Mouse (Mus musculus): ENCODE measurements around the gene Gm5741. TPM values are rescaled to one million over a fixed set of nuclear protein-coding genes. Genes with fewer than 3 reads are reported as not detected.

Gm5741 gene
- polyA plus RNA-seq, 1 experiment from 2014 or later: not detected

- peak overlapping the region; percentile 78 for H3K4me3 ChIP-seq (replicated peaks; ENCODE audit: low read length)
- no peak overlapping the region; the same call in 1 of the 2 replicates for H3K27ac ChIP-seq
- no peaks in the 10 kb centered on the region for H3K27me3 ChIP-seq (ENCODE audit: control insufficient read depth, insufficient read depth, low read length)
- peak overlapping the region; percentile 62 for H3K4me2 ChIP-seq (replicated peaks)
- no peak for DNase-seq (ENCODE audit: low spot score)
- H3K9ac ChIP-seq: peak overlapping the region; percentile 87
- no peak for ATAC-seq (ENCODE audit: low FRiP score)
- WGBS: under 1% methylated on average over 25 of the region's 25 CpGs
- peaks cover 32% of the 10 kb centered on the region for H3K36me3 ChIP-seq (replicated peaks; ENCODE audit: control insufficient read depth, insufficient read depth)
- peaks cover 12% of the 10 kb centered on the region for H3K4me1 ChIP-seq (replicated peaks; ENCODE audit: control insufficient read depth, insufficient read depth, low read length)
- no peaks in the 10 kb centered on the region for H3K9me3 ChIP-seq (ENCODE audit: control insufficient read depth, low read length)
Observed at GRCm38 (mm10) chr8:85080214-85080531, 12.4 kb upstream of the Gm5741 start.

DNA sequence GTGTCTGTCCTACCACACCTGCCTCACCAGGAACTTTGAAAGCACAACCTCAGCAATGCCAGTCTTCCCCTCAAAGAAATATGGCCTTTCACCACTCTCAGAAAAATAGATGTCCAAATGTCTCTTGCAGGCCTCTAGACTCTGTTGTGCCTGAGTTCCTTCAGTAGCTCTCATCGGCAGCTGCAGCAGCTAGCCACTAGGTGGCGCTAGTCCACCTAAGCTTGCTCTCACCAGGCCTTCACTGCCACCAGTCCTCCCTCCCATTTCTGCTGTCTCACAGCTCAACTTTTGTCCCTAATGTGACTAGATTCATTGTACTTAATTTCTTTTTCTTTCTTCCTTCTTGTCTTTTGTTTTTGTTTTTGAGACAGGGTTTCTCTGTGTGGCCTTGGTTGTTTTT lies 9.2 kb upstream of the Gm5741 start:
- DNase-seq (ENCODE audit: low spot score) (peak; percentile 90), ATAC-seq (ENCODE audit: low FRiP score) (peak; percentile 44; the same call in 1 of the 2 replicates)
- 0% methylated on average over 2 of the region's 2 CpGs for WGBS
- peaks cover 53% of the 10 kb centered on the region for H3K36me3 ChIP-seq (replicated peaks; ENCODE audit: control insufficient read depth, insufficient read depth)
- H3K9ac ChIP-seq: no peak overlapping the region
- H3K9me3 ChIP-seq (ENCODE audit: control insufficient read depth, low read length): no peaks in the 10 kb centered on the region
- no peak overlapping the region for H3K4me3 ChIP-seq (replicated peaks; ENCODE audit: low read length)
- H3K27ac ChIP-seq: no peak overlapping the region
- no peaks in the 10 kb centered on the region for H3K27me3 ChIP-seq (ENCODE audit: control insufficient read depth, insufficient read depth, low read length)
- H3K4me1 ChIP-seq (replicated peaks; ENCODE audit: control insufficient read depth, insufficient read depth, low read length): peaks cover 21% of the 10 kb centered on the region
- no peak overlapping the region for H3K4me2 ChIP-seq (replicated peaks)

- H3K4me3 ChIP-seq (replicated peaks; ENCODE audit: low read length): no peak overlapping the region
- no peak for DNase-seq (ENCODE audit: low spot score)
Observed at GRCm38 (mm10) chr8:85076001-85076400, 8.2 kb upstream of the Gm5741 start.

DNA sequence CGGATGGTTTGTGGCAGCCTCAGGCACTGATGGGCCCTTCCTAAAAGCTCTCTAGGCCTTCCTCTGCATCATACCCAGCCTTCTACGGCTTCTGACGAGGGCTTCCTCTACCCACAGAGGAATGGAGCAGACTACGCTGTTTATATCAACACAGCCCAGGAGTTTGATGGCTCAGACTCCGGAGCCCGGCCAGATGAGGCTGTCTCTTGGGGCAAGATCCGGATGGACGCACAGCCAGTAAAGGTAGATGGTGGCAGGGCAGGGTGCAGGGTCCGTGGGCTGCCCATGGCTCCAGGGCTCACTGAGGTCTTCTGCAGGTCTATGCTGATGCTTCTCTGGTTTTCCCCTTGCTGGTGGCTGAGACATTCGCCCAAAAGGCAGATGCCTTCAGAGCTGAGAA lies 6.8 kb upstream of the Gm5741 start:
- Histone ChIP-seq H3K4me3 (replicated peaks; ENCODE audit: low read length) (no peak overlapping the region), H3K9me3 (ENCODE audit: control insufficient read depth, low read length) (no peaks in the 10 kb centered on the region), H3K4me2 (replicated peaks) (no peak overlapping the region), H3K27me3 (ENCODE audit: control insufficient read depth, insufficient read depth, low read length) (no peaks in the 10 kb centered on the region), H3K4me1 (replicated peaks; ENCODE audit: control insufficient read depth, insufficient read depth, low read length) (peaks cover 17% of the 10 kb centered on the region), H3K27ac (no peak overlapping the region), H3K36me3 (replicated peaks; ENCODE audit: control insufficient read depth, insufficient read depth) (peaks cover 53% of the 10 kb centered on the region), H3K9ac (no peak overlapping the region)
- ATAC-seq (ENCODE audit: low FRiP score) (no peak), DNase-seq (ENCODE audit: low spot score) (no peak)
- 94% methylated on average over 10 of the region's 10 CpGs for WGBS

More at GRCm38 (mm10) chr8:85076001-85076400, 8.2 kb upstream of the Gm5741 start:
- Histone ChIP-seq H3K4me2 (replicated peaks) (no peak overlapping the region), H3K9me3 (ENCODE audit: control insufficient read depth, low read length) (no peaks in the 10 kb centered on the region), H3K36me3 (replicated peaks; ENCODE audit: control insufficient read depth, insufficient read depth) (peaks cover 53% of the 10 kb centered on the region), H3K4me1 (replicated peaks; ENCODE audit: control insufficient read depth, insufficient read depth, low read length) (peaks cover 18% of the 10 kb centered on the region), H3K27me3 (ENCODE audit: control insufficient read depth, insufficient read depth, low read length) (no peaks in the 10 kb centered on the region), H3K9ac (no peak overlapping the region), H3K27ac (no peak overlapping the region)
- 73% methylated on average over 9 of the region's 9 CpGs for WGBS
- ATAC-seq (ENCODE audit: low FRiP score): no peak

DNA sequence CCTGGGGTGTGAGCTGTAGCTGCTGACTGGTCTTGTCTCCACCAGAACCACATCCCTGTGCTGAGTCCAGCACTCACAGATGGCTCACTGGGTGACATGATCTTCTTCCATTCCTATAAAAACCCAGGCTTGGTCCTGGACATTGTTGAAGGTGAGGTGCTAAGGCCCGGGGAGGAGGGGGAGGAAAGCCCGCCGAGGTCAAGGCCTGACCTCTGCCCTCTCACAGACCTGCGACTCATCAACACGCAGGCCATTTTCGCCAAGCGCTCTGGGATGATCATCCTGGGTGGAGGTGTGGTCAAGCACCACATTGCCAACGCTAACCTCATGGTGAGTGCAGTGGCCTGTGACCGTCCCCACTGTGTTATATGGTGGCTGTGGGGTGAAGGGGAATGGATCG lies 6.4 kb upstream of the Gm5741 start:
- WGBS: 84% methylated on average over 10 of the region's 10 CpGs
- peaks cover 52% of the 10 kb centered on the region for H3K36me3 ChIP-seq (replicated peaks; ENCODE audit: control insufficient read depth, insufficient read depth)

GRCm38 (mm10) chr8:85073041-85073612 lies 5.3 kb upstream of the Gm5741 start:
- DNase-seq (ENCODE audit: low spot score) (no peak), ATAC-seq (ENCODE audit: low FRiP score) (no peak)
- peak overlapping the region; percentile 83 for H3K4me3 ChIP-seq (replicated peaks; ENCODE audit: low read length)
- WGBS: 93% methylated on average over 15 of the region's 15 CpGs
- H3K36me3 ChIP-seq (replicated peaks; ENCODE audit: control insufficient read depth, insufficient read depth): peaks cover 53% of the 10 kb centered on the region
- H3K9me3 ChIP-seq (ENCODE audit: control insufficient read depth, low read length): no peaks in the 10 kb centered on the region
- no peaks in the 10 kb centered on the region for H3K27me3 ChIP-seq (ENCODE audit: control insufficient read depth, insufficient read depth, low read length)
- H3K4me1 ChIP-seq (replicated peaks; ENCODE audit: control insufficient read depth, insufficient read depth, low read length): peaks cover 15% of the 10 kb centered on the region
- H3K27ac ChIP-seq: no peak overlapping the region
- H3K9ac ChIP-seq: no peak overlapping the region; the same call in 1 of the 2 replicates
- no peak overlapping the region for H3K4me2 ChIP-seq (replicated peaks)

More for the DNA sequence above, 6.4 kb upstream of the Gm5741 start:
- H3K9me3 ChIP-seq (ENCODE audit: control insufficient read depth, low read length): no peaks in the 10 kb centered on the region
- DNase-seq (ENCODE audit: low spot score): no peak
- no peak overlapping the region for H3K9ac ChIP-seq
- H3K27ac ChIP-seq: no peak overlapping the region
- no peak overlapping the region for H3K4me2 ChIP-seq (replicated peaks)
- H3K27me3 ChIP-seq (ENCODE audit: control insufficient read depth, insufficient read depth, low read length): no peaks in the 10 kb centered on the region
- no peak for ATAC-seq (ENCODE audit: low FRiP score)
- no peak overlapping the region for H3K4me3 ChIP-seq (replicated peaks; ENCODE audit: low read length)
- peaks cover 15% of the 10 kb centered on the region for H3K4me1 ChIP-seq (replicated peaks; ENCODE audit: control insufficient read depth, insufficient read depth, low read length)

- H3K9me3 ChIP-seq (ENCODE audit: control insufficient read depth, low read length): no peaks in the 10 kb centered on the region
- H3K9ac ChIP-seq: peak overlapping the region; percentile 79
- WGBS: 42% methylated on average over 9 of the region's 9 CpGs
- H3K27me3 ChIP-seq (ENCODE audit: control insufficient read depth, insufficient read depth, low read length): no peaks in the 10 kb centered on the region
- peaks cover 54% of the 10 kb centered on the region for H3K36me3 ChIP-seq (replicated peaks; ENCODE audit: control insufficient read depth, insufficient read depth)
- peaks cover 15% of the 10 kb centered on the region for H3K4me1 ChIP-seq (replicated peaks; ENCODE audit: control insufficient read depth, insufficient read depth, low read length)
- H3K4me2 ChIP-seq (replicated peaks): peak overlapping the region; percentile 72
- no peak for DNase-seq (ENCODE audit: low spot score)
- H3K27ac ChIP-seq: peak overlapping the region; percentile 86
- no peak for ATAC-seq (ENCODE audit: low FRiP score)
- peak overlapping the region; percentile 83 for H3K4me3 ChIP-seq (replicated peaks; ENCODE audit: low read length)
Observed at GRCm38 (mm10) chr8:85072364-85072929, 4.7 kb upstream of the Gm5741 start.

- H3K9ac ChIP-seq: peak within 1 kb of the TSS; percentile 79
- H3K27me3 ChIP-seq (ENCODE audit: control insufficient read depth, insufficient read depth, low read length): no peaks in the 10 kb centered on the region
- H3K27ac ChIP-seq: peak within 1 kb of the TSS; percentile 86
- DNase-seq (ENCODE audit: low spot score): peak; percentile 91
- under 1% methylated on average over 68 of the region's 68 CpGs for WGBS
- H3K9me3 ChIP-seq (ENCODE audit: control insufficient read depth, low read length): no peaks in the 10 kb centered on the region
- ATAC-seq (ENCODE audit: low FRiP score): peak; percentile 89
- peak within 1 kb of the TSS; percentile 72 for H3K4me2 ChIP-seq (replicated peaks)
- H3K4me3 ChIP-seq (replicated peaks; ENCODE audit: low read length): peak within 1 kb of the TSS; percentile 83
- peaks cover 15% of the 10 kb centered on the region for H3K4me1 ChIP-seq (replicated peaks; ENCODE audit: control insufficient read depth, insufficient read depth, low read length)
- H3K36me3 ChIP-seq (replicated peaks; ENCODE audit: control insufficient read depth, insufficient read depth): peaks cover 60% of the 10 kb centered on the region
Observed at GRCm38 (mm10) chr8:85071514-85072281, 3.9 kb upstream of the Gm5741 start, which contains the start of gene Dhps. Gene Dhps (plus strand): TSS chr8:85071757.

GRCm38 (mm10) chr8:85071041-85071440 lies 3.3 kb upstream of the Gm5741 start:
- DNase-seq (ENCODE audit: low spot score): no peak
- peak overlapping the region; percentile 79; the same call in 1 of the 2 replicates for H3K9ac ChIP-seq
- no peaks in the 10 kb centered on the region for H3K27me3 ChIP-seq (ENCODE audit: control insufficient read depth, insufficient read depth, low read length)
- peak overlapping the region; percentile 72 for H3K4me2 ChIP-seq (replicated peaks)
- no peaks in the 10 kb centered on the region for H3K9me3 ChIP-seq (ENCODE audit: control insufficient read depth, low read length)
- ATAC-seq (ENCODE audit: low FRiP score): no peak
- peak overlapping the region; percentile 86 for H3K27ac ChIP-seq
- H3K4me3 ChIP-seq (replicated peaks; ENCODE audit: low read length): peak overlapping the region; percentile 83
- H3K4me1 ChIP-seq (replicated peaks; ENCODE audit: control insufficient read depth, insufficient read depth, low read length): peaks cover 15% of the 10 kb centered on the region
- 81% methylated on average over 5 of the region's 5 CpGs for WGBS
- H3K36me3 ChIP-seq (replicated peaks; ENCODE audit: control insufficient read depth, insufficient read depth): peaks cover 60% of the 10 kb centered on the region

Data from hindbrain, embryonic 14.5 days (tissue).